Mouse (Mus musculus) lung, postnatal 0 days (tissue): ENCODE data around the gene E4f1. TPM values are rescaled to one million over a fixed set of nuclear protein-coding genes. Genes with fewer than 3 reads are reported as not detected.

Experiments
- ATAC-seq: fragments of 200-750 bp; cut with Nextera tagmentation; 2 replicates; pipeline ENCODE4 v1.8.0; 2017; ENCODE audit warnings: moderate library complexity
- DNase-seq: peaks from one replicate; pipeline ENCODE4 v3.0.0-alpha.2; 2016; ENCODE audit warnings: low spot score
- H3K27ac ChIP-seq: fragments of 300-500 bp; sonication (generic); 2 replicates; pipeline ENCODE4 v1.5.1; 2014; ENCODE audit warnings: antibody characterized with exemption, mild to moderate bottlenecking, low read length, mixed read lengths
- H3K27me3 ChIP-seq: fragments of 300-500 bp; sonication (generic); replicated peaks from 2 replicates; pipeline ENCODE4 v1.6.1; 2014; ENCODE audit warnings: low read length, mixed read lengths; ENCODE audit not compliant: insufficient read depth
- H3K36me3 ChIP-seq: fragments of 300-500 bp; sonication (generic); 2 replicates; pipeline ENCODE4 v1.6.1; 2014; ENCODE audit warnings: low read length, mixed read lengths; ENCODE audit not compliant: insufficient read depth
- H3K4me1 ChIP-seq: fragments of 300-500 bp; sonication (generic); 2 replicates; pipeline ENCODE4 v1.6.1; 2014; ENCODE audit warnings: antibody characterized with exemption, low read depth, low read length, mixed read lengths; ENCODE audit not compliant: insufficient read depth
- H3K4me2 ChIP-seq: fragments of 300-500 bp; sonication (generic); replicated peaks from 2 replicates; pipeline ENCODE4 v1.6.1; 2014; ENCODE audit warnings: low read depth, mild to moderate bottlenecking, low read length, moderate library complexity, mixed read lengths
- H3K4me3 ChIP-seq: fragments of 300-500 bp; sonication (generic); 2 replicates; pipeline ENCODE4 v1.5.1; 2014; ENCODE audit warnings: low read depth, low read length
- H3K9ac ChIP-seq: fragments of 300-500 bp; sonication (generic); replicated peaks from 2 replicates; pipeline ENCODE4 v1.6.1; 2014; ENCODE audit warnings: low read depth, mild to moderate bottlenecking
- H3K9me3 ChIP-seq: fragments of 300-500 bp; sonication (generic); 2 replicates; pipeline ENCODE4 v1.6.1; 2016; ENCODE audit warnings: low read length, mixed read lengths
- CTCF ChIP-seq: IDR thresholded peaks from 2 replicates; pipeline ENCODE4 v1.5.1; 2016; ENCODE audit warnings: antibody characterized with exemption, mild to moderate bottlenecking
- EP300 ChIP-seq: IDR thresholded peaks from 2 replicates; pipeline ENCODE4 v1.6.1; 2016; ENCODE audit warnings: antibody characterized with exemption, mild to moderate bottlenecking, control low read depth
- WGBS: fragments of 180-500 bp; shearing (Covaris S2); extraction: QIAGEN DNeasy Blood & Tissue Kit; methylation state at CpG from one replicate; pipeline ENCODE4 v1.1.7; 2014; 5-methylcytosine and 5-hydroxymethylcytosine counted together
- polyA plus RNA-seq: library from polyadenylated mRNA; unstranded; fragments of >200 nt; fragmentation: Nextera tagmentation; extraction: Ambion mirVana; gene quantifications from 2 replicates; pipeline ENCODE4 v1.2.1, GENCODE M21; 2015

E4f1 gene
- polyA plus RNA-seq, 1 experiment from 2014 or later: 15.7 TPM

DNA sequence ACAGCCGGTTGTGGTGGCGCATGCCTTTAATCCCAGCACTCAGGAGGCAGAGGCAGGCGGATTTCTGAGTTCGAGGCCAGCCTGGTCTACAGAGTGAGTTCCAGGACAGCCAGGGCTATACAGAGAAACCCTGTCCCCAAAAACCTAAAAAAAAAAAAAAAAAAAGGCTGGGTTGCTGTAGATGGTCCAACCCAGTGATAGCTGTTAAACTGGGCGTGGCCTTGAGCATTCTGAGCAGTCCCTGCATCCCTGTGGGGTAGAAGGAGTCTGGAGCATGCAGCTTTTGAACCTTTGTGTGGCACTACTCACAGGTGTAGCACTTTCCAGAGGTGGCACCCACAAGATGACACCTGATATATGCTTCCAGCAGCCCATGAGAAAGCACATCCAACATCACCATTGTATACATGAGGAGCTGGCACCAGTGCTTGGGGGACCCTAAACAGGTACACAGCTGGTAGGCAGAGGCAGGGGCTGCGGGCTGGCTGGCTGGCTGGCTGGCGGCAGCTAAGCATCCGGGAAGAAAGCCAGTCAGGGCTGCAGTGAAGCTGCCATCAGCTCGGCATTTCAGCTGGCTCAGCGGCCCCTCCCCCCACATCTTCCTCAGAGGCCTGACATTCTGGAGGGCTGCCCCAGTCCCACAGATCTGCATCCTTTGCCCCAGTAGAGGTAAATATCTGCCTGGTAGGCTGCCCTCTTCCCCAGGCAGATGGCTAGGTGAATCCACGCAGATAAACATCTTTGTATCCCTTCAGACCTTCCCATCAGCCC lies 15.2 kb upstream of the E4f1 start:
- peaks cover 5% of the 10 kb centered on the region; the same call in 1 of the 2 replicates for H3K4me1 ChIP-seq
- WGBS: 51% methylated on average over 11 of the region's 11 CpGs
- H3K27ac ChIP-seq: no peak overlapping the region
- H3K4me2 ChIP-seq: no peak overlapping the region
- no peak overlapping the region for H3K4me3 ChIP-seq
- TF ChIP-seq EP300 (no peak), CTCF (no peak)
- no peaks in the 10 kb centered on the region for H3K9me3 ChIP-seq
- DNase-seq: no peak
- H3K9ac ChIP-seq: no peak overlapping the region
- no peak for ATAC-seq
- H3K36me3 ChIP-seq: no peaks in the 10 kb centered on the region
- peaks cover 7% of the 10 kb centered on the region; the same call in 1 of the 2 replicates for H3K27me3 ChIP-seq

DNA sequence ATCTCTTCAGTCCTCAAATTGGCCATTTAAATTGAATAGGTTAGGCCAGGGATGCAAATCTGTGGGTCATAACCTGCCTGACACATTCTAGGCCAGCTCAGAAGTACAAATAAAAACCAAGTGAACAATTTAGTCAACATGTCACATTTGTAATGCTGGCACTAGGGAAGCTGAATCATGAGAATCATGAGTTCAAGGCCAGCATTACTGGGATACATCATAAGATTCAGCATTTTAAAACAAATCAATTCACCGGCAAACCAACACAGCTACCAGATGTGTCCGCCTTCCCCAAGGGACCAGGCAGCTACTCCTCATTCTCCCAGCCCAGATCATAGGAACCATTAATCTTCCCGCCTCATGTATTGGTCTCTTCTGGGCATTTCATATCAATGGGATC lies 13.4 kb upstream of the E4f1 start:
- Histone ChIP-seq H3K9ac (no peak overlapping the region), H3K27me3 (no peaks in the 10 kb centered on the region), H3K9me3 (no peaks in the 10 kb centered on the region), H3K36me3 (no peaks in the 10 kb centered on the region), H3K4me1 (no peaks in the 10 kb centered on the region), H3K4me3 (no peak overlapping the region), H3K27ac (no peak overlapping the region), H3K4me2 (no peak overlapping the region)
- 95% methylated on average over 3 of the region's 3 CpGs for WGBS
- DNase-seq (no peak), ATAC-seq (no peak)
- no peak for TF ChIP-seq EP300
- TF ChIP-seq CTCF: no peak

- Histone ChIP-seq H3K27ac (no peak overlapping the region), H3K9me3 (no peaks in the 10 kb centered on the region), H3K9ac (no peak overlapping the region), H3K4me3 (no peak overlapping the region), H3K27me3 (no peaks in the 10 kb centered on the region), H3K4me2 (no peak overlapping the region), H3K4me1 (peaks cover 8% of the 10 kb centered on the region; the same call in 1 of the 2 replicates), H3K36me3 (peaks cover 2% of the 10 kb centered on the region; the same call in 1 of the 2 replicates)
- ATAC-seq (no peak), DNase-seq (no peak)
- TF ChIP-seq EP300 (no peak), CTCF (no peak)
- 86% methylated on average over 20 of the region's 20 CpGs for WGBS
Measured at GRCm38 (mm10) chr17:24481027-24481815, 11.1 kb upstream of the E4f1 start.

DNA sequence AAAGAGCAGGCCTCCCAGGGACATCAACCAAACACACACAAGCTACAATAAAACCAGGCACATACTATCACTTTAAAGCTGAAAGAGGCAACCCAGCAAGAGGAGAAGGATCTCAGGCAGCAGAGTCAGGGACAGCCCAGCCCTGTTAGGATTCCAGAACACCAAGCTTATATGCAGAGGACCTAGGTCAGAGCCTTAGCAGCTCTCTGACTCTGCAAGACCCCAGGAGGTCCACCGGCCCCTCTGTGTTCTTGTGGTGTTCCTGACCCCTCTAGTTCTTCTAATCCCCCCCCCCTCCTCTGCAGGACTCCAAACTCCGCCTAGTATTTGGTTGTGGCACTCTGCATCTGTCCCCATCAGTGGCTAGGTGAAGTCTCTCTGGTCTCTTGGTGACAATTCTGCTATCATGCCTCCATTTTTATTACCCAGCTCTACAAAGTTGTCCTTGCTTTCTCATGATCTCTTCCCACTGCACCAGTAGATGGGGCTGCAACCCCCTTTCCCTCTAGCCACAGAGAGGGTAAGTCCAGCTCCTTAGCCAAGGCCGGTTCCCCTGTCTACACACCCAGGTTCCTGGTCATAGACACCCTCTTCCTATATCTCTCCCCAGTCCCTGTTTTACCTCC lies 10.2 kb upstream of the E4f1 start:
- H3K4me2 ChIP-seq: no peak overlapping the region
- no peak for ATAC-seq
- H3K4me3 ChIP-seq: no peak overlapping the region
- no peaks in the 10 kb centered on the region for H3K27me3 ChIP-seq
- TF ChIP-seq CTCF (peak; percentile 51), EP300 (no peak)
- H3K27ac ChIP-seq: no peak overlapping the region
- no peak overlapping the region for H3K9ac ChIP-seq
- WGBS: 41% methylated on average over 3 of the region's 3 CpGs
- H3K4me1 ChIP-seq: peaks cover 8% of the 10 kb centered on the region; the same call in 1 of the 2 replicates
- peaks cover 11% of the 10 kb centered on the region; the same call in 1 of the 2 replicates for H3K36me3 ChIP-seq
- no peaks in the 10 kb centered on the region for H3K9me3 ChIP-seq
- DNase-seq: peak; percentile 16

GRCm38 (mm10) chr17:24479431-24479830 lies 9.3 kb upstream of the E4f1 start:
- TF ChIP-seq CTCF (no peak), EP300 (no peak)
- 13% methylated on average over 1 of the region's 1 CpGs for WGBS
- H3K4me2 ChIP-seq: no peak overlapping the region; the same call in 1 of the 2 replicates
- no peak for DNase-seq
- no peak overlapping the region for H3K27ac ChIP-seq
- no peaks in the 10 kb centered on the region for H3K27me3 ChIP-seq
- H3K36me3 ChIP-seq: peaks cover 17% of the 10 kb centered on the region; the same call in 1 of the 2 replicates
- H3K9ac ChIP-seq: no peak overlapping the region
- peak overlapping the region; percentile 91; the same call in 1 of the 2 replicates for H3K4me3 ChIP-seq
- peaks cover 8% of the 10 kb centered on the region; the same call in 1 of the 2 replicates for H3K4me1 ChIP-seq
- no peak for ATAC-seq
- H3K9me3 ChIP-seq: no peaks in the 10 kb centered on the region
